Mouse (Mus musculus) frontal cortex, postnatal 14 days (tissue): ENCODE measurements around the gene Tmcc1.
"Not testable (repeated sequence)": the region's sequence is repeated elsewhere in the genome, so short reads cannot be mapped to it uniquely, and the experiment has no call there.

Source experiments
- DNase-seq, 2 experiments: peaks; one replicate each; pipeline ENCODE4 v3.0.0; 2022; ENCODE audit warnings: low spot score in 2 of 2

Tmcc1 gene

DNA sequence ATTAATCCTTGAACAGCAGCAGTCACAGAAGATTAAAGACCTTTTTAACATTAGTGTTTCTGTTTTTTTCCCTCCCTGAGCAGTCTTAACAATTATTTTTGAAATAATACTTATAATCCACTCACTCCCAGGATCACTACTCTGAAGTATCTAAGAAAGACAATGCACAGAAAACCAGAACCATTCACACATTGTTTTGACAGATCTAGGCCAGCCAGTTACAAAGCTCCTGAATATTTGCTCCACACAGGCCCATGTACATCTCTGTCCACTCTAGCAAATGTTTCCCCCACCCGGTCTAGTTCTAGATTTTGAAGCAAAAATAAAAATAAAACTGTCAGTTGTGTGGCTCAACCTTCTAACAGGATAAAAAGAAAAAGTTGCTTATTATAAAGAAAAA lies 45.9 kb downstream of the Tmcc1 start:
- DNase-seq = no peak

- no peak for DNase-seq
Observed at GRCm38 (mm10) chr6:116141696-116142095, 51.6 kb downstream of the Tmcc1 start.

GRCm38 (mm10) chr6:116140782-116141181 lies 52.5 kb downstream of the Tmcc1 start:
- no peak for DNase-seq

DNA sequence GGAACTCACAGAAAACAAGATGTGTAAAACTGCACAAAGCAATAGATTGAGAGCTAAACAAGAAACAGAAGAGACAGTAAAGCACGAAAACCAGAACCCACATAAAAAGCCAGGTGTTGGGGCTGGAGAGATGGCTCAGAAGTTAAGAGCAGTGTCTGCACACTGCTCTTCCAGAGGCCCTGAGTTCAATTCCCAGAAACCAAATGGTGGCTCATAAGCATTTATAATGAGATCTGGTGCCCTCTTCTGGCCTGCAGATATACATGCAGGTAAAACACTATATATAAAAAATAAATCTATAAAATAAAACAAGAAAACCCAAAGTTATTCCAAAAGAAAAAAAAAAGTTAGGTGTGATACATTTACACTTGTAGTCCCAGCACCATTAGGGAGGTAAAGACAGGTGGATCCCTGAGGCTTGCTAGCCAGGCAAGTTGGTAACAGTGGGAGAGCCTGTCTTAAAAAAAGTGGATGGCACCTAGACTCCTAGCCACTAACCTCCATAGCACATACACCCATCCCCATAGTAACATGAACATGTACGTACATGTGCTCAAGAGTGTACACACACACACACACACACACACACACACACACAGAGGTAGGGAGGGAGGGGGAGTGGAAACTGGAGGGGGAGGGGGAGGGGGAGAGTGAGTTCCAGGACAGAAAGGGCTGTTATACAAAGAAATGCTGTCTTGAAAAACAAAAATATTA lies 54.0 kb downstream of the Tmcc1 start:
- DNase-seq = no peak

GRCm38 (mm10) chr6:116135971-116136632 lies 57.2 kb downstream of the Tmcc1 start:
- DNase-seq = no peak

DNA sequence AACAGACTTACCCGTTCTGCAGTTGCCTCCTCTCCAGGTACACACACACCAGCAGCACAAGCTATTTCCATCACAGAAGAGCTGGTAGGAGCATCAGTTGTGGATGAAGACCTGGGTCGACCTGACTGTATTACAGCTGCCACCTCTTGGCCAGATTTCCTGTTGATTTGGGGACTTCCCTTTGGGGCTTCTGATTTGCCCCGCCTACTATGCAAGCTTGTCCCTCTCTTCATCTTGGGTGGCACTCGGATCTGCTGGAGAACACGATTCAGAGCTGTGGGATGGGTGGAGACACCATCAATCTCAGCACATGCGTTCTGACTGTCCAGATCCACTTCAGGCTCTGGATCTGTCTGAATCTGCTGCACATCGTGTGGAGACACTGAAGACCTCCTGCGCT lies 59.5 kb downstream of the Tmcc1 start:
- no peak for DNase-seq

GRCm38 (mm10) chr6:116131771-116132170 lies 61.5 kb downstream of the Tmcc1 start:
- no peak for DNase-seq

DNA sequence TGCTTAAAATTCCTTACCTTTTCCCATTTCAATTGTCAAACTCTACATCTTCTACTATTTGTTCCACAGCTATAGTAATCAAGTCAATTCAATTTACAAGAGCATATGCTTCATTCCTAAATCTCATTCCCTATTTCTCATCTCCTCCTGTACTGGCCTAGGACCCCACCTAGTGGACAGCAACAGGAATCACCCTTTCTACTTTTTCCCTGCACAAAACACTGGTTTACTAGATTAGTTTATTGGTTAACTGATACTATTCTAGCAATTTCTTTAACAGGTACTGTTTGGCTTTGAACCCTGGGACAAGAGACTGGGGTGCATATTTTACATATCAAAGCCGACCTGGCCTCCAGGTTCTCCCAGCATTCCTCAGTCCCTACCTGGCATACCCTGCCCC lies 64.6 kb downstream of the Tmcc1 start:
- DNase-seq = no peak

- DNase-seq = no peak
Observed at GRCm38 (mm10) chr6:116127918-116128443, 65.3 kb downstream of the Tmcc1 start.

- no peak for DNase-seq
Observed at GRCm38 (mm10) chr6:116126577-116126976, 66.7 kb downstream of the Tmcc1 start.

DNA sequence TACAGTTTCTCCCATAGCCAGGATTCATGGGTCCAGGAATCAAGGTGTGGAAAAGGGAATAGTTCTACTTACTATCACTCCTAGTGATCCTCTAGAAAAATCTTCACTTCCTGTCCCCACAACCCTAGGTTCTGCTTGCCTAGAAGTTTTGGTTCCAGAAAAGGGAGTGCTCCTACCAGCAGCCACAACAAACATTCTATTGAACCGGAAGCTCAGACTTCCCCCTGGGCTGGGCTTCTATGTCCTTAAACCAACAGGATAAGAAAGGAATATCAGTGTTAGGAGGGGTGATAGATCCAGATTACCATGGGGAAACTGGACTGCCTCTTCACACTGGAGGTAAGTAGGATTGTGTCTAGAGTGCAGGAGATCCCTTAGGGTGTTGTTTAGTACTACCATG lies 70.4 kb downstream of the Tmcc1 start:
- no peak for DNase-seq

- DNase-seq = no peak
Observed at GRCm38 (mm10) chr6:116119669-116120068, 73.6 kb downstream of the Tmcc1 start.

DNA sequence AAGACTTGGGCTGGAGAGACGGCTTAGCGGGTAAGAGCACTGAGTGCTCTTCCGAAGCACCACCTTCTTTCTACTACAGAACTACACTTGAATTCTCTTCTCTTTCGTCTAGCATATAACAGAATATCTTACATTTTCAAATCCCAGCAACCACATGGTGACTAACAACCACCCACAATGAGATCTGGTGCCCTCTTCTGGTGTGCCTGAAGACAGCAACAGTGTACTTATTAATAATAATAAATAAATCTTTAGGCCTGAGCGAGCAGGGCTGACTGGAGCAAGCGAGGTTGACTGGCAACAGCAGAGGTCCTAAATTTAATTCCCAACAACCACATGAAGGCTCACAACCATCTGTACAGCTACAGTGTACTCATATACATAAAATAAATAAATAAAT lies 76.7 kb downstream of the Tmcc1 start:
- DNase-seq = not testable (repeated sequence)

GRCm38 (mm10) chr6:116110588-116110987 lies 82.7 kb downstream of the Tmcc1 start:
- DNase-seq = no peak

GRCm38 (mm10) chr6:116107471-116108358 lies 85.6 kb downstream of the Tmcc1 start:
- DNase-seq = no peak

DNA sequence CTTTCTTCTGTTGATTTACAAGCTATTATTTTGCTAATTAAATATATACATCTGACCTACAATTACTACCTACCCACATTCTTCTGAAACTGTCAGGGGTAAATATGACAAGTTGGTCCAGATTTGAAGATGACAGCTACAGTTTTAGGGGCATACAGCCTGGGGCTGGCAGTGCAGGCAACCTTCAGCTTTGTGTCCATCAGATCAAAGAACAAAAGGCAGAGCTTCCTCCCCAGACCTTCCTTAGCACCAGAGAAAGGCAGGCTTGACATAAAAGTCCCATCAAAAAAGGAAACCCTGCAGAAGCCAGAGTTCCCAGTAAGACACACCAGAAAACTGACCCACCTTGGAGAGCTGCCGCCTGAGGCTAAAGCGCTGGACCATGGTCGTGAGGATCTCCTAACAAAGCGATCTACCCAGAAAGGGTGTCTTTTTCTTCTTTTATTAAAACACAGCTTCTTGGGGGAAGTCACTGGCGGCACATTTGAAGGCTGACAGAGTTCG lies 86.3 kb downstream of the Tmcc1 start:
- no peak for DNase-seq

DNA sequence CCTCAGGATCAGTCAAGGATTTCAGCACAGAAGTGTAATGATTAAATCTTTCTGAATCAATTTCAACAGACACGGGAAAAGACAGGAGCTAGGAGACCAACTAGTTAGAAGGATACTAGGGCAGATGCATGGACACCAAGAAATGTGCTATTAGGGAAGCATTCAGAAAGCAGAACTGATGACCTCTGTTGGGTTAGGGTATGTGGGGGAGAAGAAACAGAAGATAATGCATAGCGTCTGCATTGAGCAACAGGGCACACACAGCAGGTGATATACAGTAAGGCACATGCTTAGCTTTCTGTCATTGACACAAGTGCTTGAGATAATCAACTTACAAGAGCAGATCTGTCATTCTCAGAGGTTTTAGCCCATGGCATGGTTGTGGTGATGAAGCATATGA lies 95.7 kb downstream of the Tmcc1 start:
- no peak for DNase-seq

- no peak for DNase-seq
Observed at GRCm38 (mm10) chr6:116089402-116089801, 103.9 kb downstream of the Tmcc1 start.

DNA sequence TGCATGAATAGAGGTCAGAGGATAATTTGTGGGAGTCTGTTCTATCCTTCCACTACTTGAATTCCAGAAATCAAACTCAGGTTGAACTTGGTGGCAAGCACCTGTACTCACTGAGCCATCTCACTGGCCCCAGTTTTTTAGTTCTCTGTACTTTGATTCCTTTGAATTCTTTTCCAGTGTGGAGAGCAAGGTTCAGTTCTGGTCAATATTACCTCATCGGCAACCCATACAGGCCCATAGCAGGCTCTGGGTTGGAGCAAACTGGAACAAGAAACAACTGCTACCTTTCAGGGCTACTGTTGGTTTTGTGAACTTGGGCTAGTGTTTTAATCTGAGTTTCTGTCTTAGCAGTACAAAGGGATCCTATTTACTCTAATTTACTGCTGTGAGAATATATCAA lies 107.2 kb downstream of the Tmcc1 start:
- no peak for DNase-seq

DNA sequence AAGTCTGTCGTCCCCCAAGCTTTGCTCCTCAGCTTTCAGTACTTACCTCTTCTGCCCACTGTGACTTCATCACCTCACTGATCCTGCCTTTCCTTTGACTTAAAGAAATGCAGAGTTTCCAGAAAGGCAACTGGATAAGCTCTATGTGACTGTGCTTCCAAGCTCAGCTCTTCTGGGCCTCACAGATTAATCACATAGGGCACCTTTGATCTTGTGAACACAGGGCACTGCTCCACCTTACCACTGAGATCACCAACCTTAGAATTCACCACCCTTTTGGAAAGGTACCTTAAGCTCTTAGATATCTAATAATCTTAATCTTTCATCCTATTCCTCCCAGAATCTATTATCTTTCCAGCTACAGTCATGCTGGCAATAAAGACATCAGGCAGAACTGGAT lies 111.0 kb downstream of the Tmcc1 start:
- no peak for DNase-seq

DNA sequence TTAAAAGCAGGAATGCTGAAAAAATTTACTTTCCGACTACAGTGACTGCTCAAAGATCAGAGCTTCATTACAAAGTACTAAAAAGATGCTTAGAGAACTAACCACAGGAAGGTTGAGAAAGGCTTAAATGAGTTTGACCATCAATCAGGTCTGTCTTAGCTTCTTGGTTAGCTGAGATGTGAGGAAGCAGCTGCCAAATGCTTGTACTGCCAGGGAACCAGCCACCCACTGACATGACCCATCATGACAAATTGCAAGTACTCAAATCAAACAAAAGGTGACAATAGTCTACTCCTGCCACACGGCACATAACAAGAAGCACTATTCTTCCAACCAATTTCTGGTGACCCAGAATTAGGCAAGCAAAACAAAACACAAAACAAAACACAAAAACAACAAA lies 111.9 kb downstream of the Tmcc1 start:
- no peak for DNase-seq

- DNase-seq = no peak
Observed at GRCm38 (mm10) chr6:116080756-116081155, 112.5 kb downstream of the Tmcc1 start.
